ENCODE assay signal across 24 mouse cellular contexts in genomic region chr13:13414206-13414605, GRCm38 (mm10). TPM values are rescaled to one million over a fixed set of nuclear protein-coding genes. Genes with fewer than 3 reads are reported as not detected.
DNase-seq lines count a peak whose midpoint lies in the region; ATAC-seq and TF ChIP-seq lines count a peak whose summit lies in the region.
"Had no signal": no experiment of that assay in that cellular context is flagged by ENCODE, and none has a peak within 500 bp of the region (broad histone marks: within the 10 kb centered on the region; RNA-seq: fewer than 3 reads in every experiment).

No protein-coding gene starts in this region.

- ATAC-seq in kidney, embryonic 16.5 days (ENCODE audit: low FRiP score, low TSS enrichment) = no peak
- ATAC-seq in liver, embryonic 14.5 days (ENCODE audit: insufficient read depth) = peak; percentile 50; the same call in 1 of the 2 replicates
- no peak for ATAC-seq in forebrain, embryonic 13.5 days
- ATAC-seq: forebrain, postnatal 0 days had no signal

- no peaks in the 10 kb centered on the region for H3K9me3 ChIP-seq in kidney, embryonic 16.5 days (ENCODE audit: low read length)
- H3K9me3 ChIP-seq in liver, embryonic 14.5 days (ENCODE audit: control insufficient read depth, low read length) = no peaks in the 10 kb centered on the region
- H3K9me3 ChIP-seq in forebrain, embryonic 13.5 days (replicated peaks) = no peaks in the 10 kb centered on the region
- H3K9me3 ChIP-seq: G1E; hindbrain, embryonic 13.5 days; limb, embryonic 13.5 days; stomach, embryonic 15.5 days had no signal

- DNase-seq in kidney, adult 11 months = peak; percentile 79
- DNase-seq in R1 (ENCODE audit: low read depth, low spot score) = peak; percentile 37
- DNase-seq in kidney, postnatal 14 days = peak; percentile 73
- DNase-seq in liver, embryonic 14.5 days (ENCODE audit: low read depth in 3 of 3, low spot score in 3 of 3) = no peak
- DNase-seq in embryo, embryonic 10 days (ENCODE audit: low spot score) = no peak
- DNase-seq in adrenal gland, adult 18-20 months (ENCODE audit: low spot score in 2 of 2) = no peak
- DNase-seq: adrenal gland, postnatal 36 days; cerebellum, adult 18-20 months; cerebellum, postnatal 10 days; forebrain, postnatal 0 days; heart, postnatal 14 days; lung, embryonic 14.5 days; lung, postnatal 14 days; midbrain, embryonic 14.5 days; right cerebral cortex, postnatal 25 days had no signal

- no peak overlapping the region for H3K27ac ChIP-seq in kidney, embryonic 16.5 days (ENCODE audit: low read length)
- H3K27ac ChIP-seq in liver, embryonic 14.5 days = no peak overlapping the region
- no peak overlapping the region for H3K27ac ChIP-seq in forebrain, embryonic 13.5 days
- H3K27ac ChIP-seq: hindbrain, embryonic 13.5 days; left cerebral cortex, adult 2 months; limb, embryonic 13.5 days; stomach, embryonic 15.5 days had no signal

- H3K4me3 ChIP-seq in kidney, embryonic 16.5 days (ENCODE audit: low read length) = no peak overlapping the region
- no peak overlapping the region for H3K4me3 ChIP-seq in liver, embryonic 14.5 days (ENCODE audit: insufficient read depth in 1 of 2, low read depth in 2 of 2, low read length in 2 of 2)
- no peak overlapping the region for H3K4me3 ChIP-seq in forebrain, embryonic 13.5 days
- H3K4me3 ChIP-seq: erythroblast, embryonic 14.5 days; hindbrain, embryonic 13.5 days; left cerebral cortex, adult 2 months; limb, embryonic 13.5 days; stomach, embryonic 15.5 days had no signal

- H3K36me3 ChIP-seq in kidney, embryonic 16.5 days (ENCODE audit: insufficient read depth, low read length) = no peaks in the 10 kb centered on the region
- no peaks in the 10 kb centered on the region for H3K36me3 ChIP-seq in liver, embryonic 14.5 days (replicated peaks; ENCODE audit: control insufficient read depth, insufficient read depth, low read depth)
- H3K36me3 ChIP-seq in forebrain, embryonic 13.5 days (ENCODE audit: poor library complexity, severe bottlenecking) = no peaks in the 10 kb centered on the region
- H3K36me3 ChIP-seq: G1E; hindbrain, embryonic 13.5 days; limb, embryonic 13.5 days; stomach, embryonic 15.5 days had no signal

- no peak overlapping the region for H3K9ac ChIP-seq in kidney, embryonic 16.5 days (replicated peaks; ENCODE audit: low read length)
- no peak overlapping the region for H3K9ac ChIP-seq in liver, embryonic 14.5 days (replicated peaks)
- no peak overlapping the region for H3K9ac ChIP-seq in forebrain, embryonic 13.5 days
- H3K9ac ChIP-seq: forebrain, postnatal 0 days; hindbrain, embryonic 13.5 days; limb, embryonic 13.5 days; lung, embryonic 14.5 days; stomach, embryonic 15.5 days had no signal

- TF ChIP-seq EP300 in liver, embryonic 14.5 days (IDR thresholded peaks at IDR 0.05; ENCODE audit: low read depth) = no peak

- no peaks in the 10 kb centered on the region for H3K4me1 ChIP-seq in kidney, embryonic 16.5 days (ENCODE audit: insufficient read depth, low read length)
- H3K4me1 ChIP-seq in liver, embryonic 14.5 days (replicated peaks; ENCODE audit: control insufficient read depth in 2 of 2, insufficient read depth in 2 of 2, low read length in 1 of 2) = no peaks in the 10 kb centered on the region
- H3K4me1 ChIP-seq in forebrain, embryonic 13.5 days = no peaks in the 10 kb centered on the region
- H3K4me1 ChIP-seq: hindbrain, embryonic 13.5 days; limb, embryonic 13.5 days; stomach, embryonic 15.5 days had no signal

- H3K4me2 ChIP-seq in kidney, embryonic 16.5 days (replicated peaks; ENCODE audit: low read depth, low read length) = no peak overlapping the region
- H3K4me2 ChIP-seq in liver, embryonic 14.5 days (ENCODE audit: low read depth) = no peak overlapping the region
- no peak overlapping the region for H3K4me2 ChIP-seq in forebrain, embryonic 13.5 days
- H3K4me2 ChIP-seq: hindbrain, embryonic 13.5 days; limb, embryonic 13.5 days; lung, embryonic 14.5 days; stomach, embryonic 15.5 days had no signal

- TF ChIP-seq CTCF in liver, embryonic 14.5 days (IDR thresholded peaks at IDR 0.05; ENCODE audit: low read depth) = no peak

- H3K27me3 ChIP-seq in kidney, embryonic 16.5 days (ENCODE audit: insufficient read depth, low read length) = no peaks in the 10 kb centered on the region
- H3K27me3 ChIP-seq in liver, embryonic 14.5 days (ENCODE audit: control insufficient read depth, insufficient read depth, low read length) = no peaks in the 10 kb centered on the region
- no peaks in the 10 kb centered on the region for H3K27me3 ChIP-seq in forebrain, embryonic 13.5 days
- H3K27me3 ChIP-seq: hindbrain, embryonic 13.5 days; limb, embryonic 13.5 days; stomach, embryonic 15.5 days had no signal

- WGBS in kidney, embryonic 16.5 days = 68% methylated on average over 3 of the region's 3 CpGs
- 44% methylated on average over 3 of the region's 3 CpGs for WGBS in liver, embryonic 14.5 days (ENCODE audit: insufficient replicate concordance)
- 73% methylated on average over 3 of the region's 3 CpGs for WGBS in forebrain, embryonic 13.5 days

RNA-seq across cellular contexts. Expression of gene Gpr137b, which starts 20.4 kb away (rescaled TPM):
- 27.1 and 29.2 TPM in 2 replicates for polyA plus RNA-seq in kidney, embryonic 16.5 days (2015; fragmentation: Nextera tagmentation; extraction: Ambion mirVana)
- polyA plus RNA-seq in liver, embryonic 14.5 days (2012; rRNA removed) = 2.4 and 2.5 TPM in 2 replicates
- 2.0 and 2.1 TPM in 2 replicates for polyA plus RNA-seq in liver, embryonic 14.5 days (2014; fragmentation: Nextera tagmentation; extraction: Ambion mirVana)
- 10 to 100 TPM; 32.1 to 40.1 TPM for total RNA-seq in adrenal gland, adult 18-20 months (2021)
- 24.2 and 26.1 TPM in 2 replicates for polyA plus RNA-seq in forebrain, embryonic 13.5 days (2015; fragmentation: Nextera tagmentation; extraction: Ambion mirVana)
- polyA plus RNA-seq: erythroblast, embryonic 14.5 days; G1E had no signal

RNA-seq across cellular contexts. Expression of gene Nid1, which starts 23.1 kb away (rescaled TPM):
- 130 and 135 TPM in 2 replicates for polyA plus RNA-seq in kidney, embryonic 16.5 days (2015; fragmentation: Nextera tagmentation; extraction: Ambion mirVana)
- polyA plus RNA-seq in liver, embryonic 14.5 days (2012; rRNA removed) = 18.2 and 18.3 TPM in 2 replicates
- 16.9 and 22.7 TPM in 2 replicates for polyA plus RNA-seq in liver, embryonic 14.5 days (2014; fragmentation: Nextera tagmentation; extraction: Ambion mirVana)
- 10 to 100 TPM; 39.1 to 60.2 TPM for total RNA-seq in adrenal gland, adult 18-20 months (2021)
- polyA plus RNA-seq in forebrain, embryonic 13.5 days (2015; fragmentation: Nextera tagmentation; extraction: Ambion mirVana) = 14.4 and 19.8 TPM in 2 replicates
- total RNA-seq: common myeloid progenitor, adult 5-6 weeks had no signal
- polyA plus RNA-seq: erythroblast, embryonic 14.5 days; G1E had no signal

Comparison
In these comparisons a context has a peak if more than half of its experiments do, and no peak if none do; other contexts are left out.
1. DNase-seq: peak in kidney, adult 11 months (single experiment), R1 (single experiment) and kidney, postnatal 14 days (single experiment); none in liver, embryonic 14.5 days (0 of 3), embryo, embryonic 10 days (single experiment) and adrenal gland, adult 18-20 months (0 of 2).